Comparison of ENCODE assay signal across 12 mouse cellular contexts in genomic region chr3:59341647-59342427, GRCm38 (mm10). TPM values are rescaled to one million over a fixed set of nuclear protein-coding genes. Genes with fewer than 3 reads are reported as not detected.
DNase-seq lines count a peak whose midpoint lies in the region; ATAC-seq lines count a peak whose summit lies in the region.
"Had no signal": no experiment of that assay in that cellular context is flagged by ENCODE, and none has a peak within 500 bp of the region (broad histone marks: within the 10 kb centered on the region; RNA-seq: fewer than 3 reads in every experiment).

No protein-coding gene starts in this region.

- H3K27me3 ChIP-seq in lung, embryonic 15.5 days = no peaks in the 10 kb centered on the region
- no peaks in the 10 kb centered on the region for H3K27me3 ChIP-seq in embryonic facial prominence, embryonic 13.5 days
- no peaks in the 10 kb centered on the region for H3K27me3 ChIP-seq in intestine, embryonic 16.5 days (replicated peaks; ENCODE audit: control insufficient read depth, insufficient read depth, low read length)
- H3K27me3 ChIP-seq in stomach, embryonic 14.5 days (ENCODE audit: control insufficient read depth, insufficient read depth, low read length) = no peaks in the 10 kb centered on the region
- H3K27me3 ChIP-seq: liver, embryonic 12.5 days; midbrain, embryonic 13.5 days had no signal

- peak overlapping the region; percentile 37; the same call in 1 of the 2 replicates for H3K4me2 ChIP-seq in lung, embryonic 15.5 days
- H3K4me2 ChIP-seq in embryonic facial prominence, embryonic 13.5 days = peak overlapping the region; percentile 55
- H3K4me2 ChIP-seq in intestine, embryonic 16.5 days (ENCODE audit: low read depth, low read length) = peak overlapping the region; percentile 19; the same call in 1 of the 2 replicates
- H3K4me2 ChIP-seq in stomach, embryonic 14.5 days (replicated peaks; ENCODE audit: low read depth, low read length) = peak overlapping the region; percentile 8; the same call in 1 of the 2 replicates
- H3K4me2 ChIP-seq: liver, embryonic 12.5 days; midbrain, embryonic 13.5 days had no signal

- no peak for DNase-seq in lung, postnatal 4 days
- no peak for DNase-seq in frontal cortex, postnatal 25 days (ENCODE audit: low spot score in 2 of 2)
- DNase-seq in kidney, postnatal 10 days = no peak
- DNase-seq: cerebellum, adult 9-10 months; forebrain, postnatal 0 days; layer of hippocampus, postnatal 36 days had no signal

- peaks cover 5% of the 10 kb centered on the region; the same call in 1 of the 2 replicates for H3K4me1 ChIP-seq in lung, embryonic 15.5 days
- H3K4me1 ChIP-seq in embryonic facial prominence, embryonic 13.5 days = peaks cover 12% of the 10 kb centered on the region
- no peaks in the 10 kb centered on the region for H3K4me1 ChIP-seq in intestine, embryonic 16.5 days (ENCODE audit: control insufficient read depth, insufficient read depth, low read length)
- no peaks in the 10 kb centered on the region for H3K4me1 ChIP-seq in stomach, embryonic 14.5 days (ENCODE audit: control insufficient read depth, insufficient read depth, low read length)

- H3K36me3 ChIP-seq in lung, embryonic 15.5 days = 0 out of 2 replicates have a peak, but pooled peaks cover 3% of the 10 kb centered on the region
- peaks cover 20% of the 10 kb centered on the region for H3K36me3 ChIP-seq in embryonic facial prominence, embryonic 13.5 days
- H3K36me3 ChIP-seq in intestine, embryonic 16.5 days (ENCODE audit: control insufficient read depth, insufficient read depth, low read length) = no peaks in the 10 kb centered on the region
- peaks cover 2% of the 10 kb centered on the region; the same call in 1 of the 2 replicates for H3K36me3 ChIP-seq in stomach, embryonic 14.5 days (ENCODE audit: control insufficient read depth, insufficient read depth, low read length)
- H3K36me3 ChIP-seq: liver, embryonic 12.5 days; midbrain, embryonic 13.5 days had no signal

- H3K9me3 ChIP-seq in lung, embryonic 15.5 days = no peaks in the 10 kb centered on the region
- no peaks in the 10 kb centered on the region for H3K9me3 ChIP-seq in embryonic facial prominence, embryonic 13.5 days
- no peaks in the 10 kb centered on the region for H3K9me3 ChIP-seq in intestine, embryonic 16.5 days (ENCODE audit: control insufficient read depth, low read length)
- no peaks in the 10 kb centered on the region for H3K9me3 ChIP-seq in stomach, embryonic 14.5 days (ENCODE audit: control insufficient read depth, low read depth, low read length)
- H3K9me3 ChIP-seq: liver, embryonic 12.5 days; midbrain, embryonic 13.5 days had no signal

- ATAC-seq in lung, embryonic 15.5 days (ENCODE audit: borderline replicate concordance, extremely low read depth, low FRiP score, low TSS enrichment) = no peak
- no peak for ATAC-seq in embryonic facial prominence, embryonic 13.5 days (ENCODE audit: insufficient number of reproducible peaks, insufficient read depth, low FRiP score, low TSS enrichment, low read depth)
- no peak for ATAC-seq in intestine, embryonic 16.5 days
- ATAC-seq in stomach, embryonic 14.5 days (ENCODE audit: insufficient number of reproducible peaks, insufficient read depth, low FRiP score, low read depth) = no peak
- ATAC-seq: forebrain, postnatal 0 days; liver, embryonic 12.5 days; midbrain, embryonic 13.5 days had no signal

- WGBS in lung, embryonic 15.5 days = 62% methylated on average over 11 of the region's 11 CpGs
- 47% methylated on average over 11 of the region's 11 CpGs for whole genome bisulfite sequencing in embryonic facial prominence, embryonic 13.5 days
- 64% methylated on average over 11 of the region's 11 CpGs for WGBS in intestine, embryonic 16.5 days
- WGBS in stomach, embryonic 14.5 days = 75% methylated on average over 11 of the region's 11 CpGs

- no peak overlapping the region for H3K9ac ChIP-seq in lung, embryonic 15.5 days
- H3K9ac ChIP-seq in embryonic facial prominence, embryonic 13.5 days = peak overlapping the region; percentile 4; the same call in 1 of the 2 replicates
- H3K9ac ChIP-seq in intestine, embryonic 16.5 days (ENCODE audit: low read depth, low read length) = 0 out of 2 replicates have a peak overlapping the region, but pooled peaks have one; percentile 24
- no peak overlapping the region for H3K9ac ChIP-seq in stomach, embryonic 14.5 days (replicated peaks; ENCODE audit: low read depth, low read length)
- H3K9ac ChIP-seq: forebrain, postnatal 0 days; liver, embryonic 12.5 days; midbrain, embryonic 13.5 days had no signal

- no peak overlapping the region; the same call in 1 of the 2 replicates for H3K4me3 ChIP-seq in lung, embryonic 15.5 days
- peak overlapping the region; percentile 27 for H3K4me3 ChIP-seq in embryonic facial prominence, embryonic 13.5 days
- 0 out of 2 replicates have a peak overlapping the region, but pooled peaks have one; percentile 7 for H3K4me3 ChIP-seq in intestine, embryonic 16.5 days (ENCODE audit: low read length)
- no peak overlapping the region for H3K4me3 ChIP-seq in stomach, embryonic 14.5 days (ENCODE audit: low read depth, low read length)
- H3K4me3 ChIP-seq: liver, embryonic 12.5 days; midbrain, embryonic 13.5 days had no signal

- H3K27ac ChIP-seq in lung, embryonic 15.5 days = no peak overlapping the region
- no peak overlapping the region for H3K27ac ChIP-seq in embryonic facial prominence, embryonic 13.5 days
- no peak overlapping the region for H3K27ac ChIP-seq in intestine, embryonic 16.5 days (ENCODE audit: low read length)
- H3K27ac ChIP-seq in stomach, embryonic 14.5 days (ENCODE audit: low read length) = no peak overlapping the region
- H3K27ac ChIP-seq: liver, embryonic 12.5 days; midbrain, embryonic 13.5 days had no signal

RNA-seq across cellular contexts. Expression of gene Igsf10, which starts 2.4 kb away (rescaled TPM):
- 11.1 and 11.7 TPM in 2 replicates for polyA plus RNA-seq in lung, embryonic 15.5 days (2015; fragmentation: Nextera tagmentation; extraction: Ambion mirVana)
- polyA plus RNA-seq in embryonic facial prominence, embryonic 13.5 days (2015; fragmentation: Nextera tagmentation; extraction: Ambion mirVana) = 26.8 and 28.3 TPM in 2 replicates
- polyA plus RNA-seq in intestine, embryonic 16.5 days (2015; fragmentation: Nextera tagmentation; extraction: Ambion mirVana) = 4.9 and 5.3 TPM in 2 replicates
- 11.7 and 12.2 TPM in 2 replicates for polyA plus RNA-seq in stomach, embryonic 14.5 days (2014; fragmentation: Nextera tagmentation; extraction: Ambion mirVana)

Comparison
In these comparisons a context has a peak if more than half of its experiments do, and no peak if none do; other contexts are left out.
1. H3K4me3 ChIP-seq: peak in embryonic facial prominence, embryonic 13.5 days (single experiment) and intestine, embryonic 16.5 days (single experiment); none in lung, embryonic 15.5 days (single experiment) and stomach, embryonic 14.5 days (single experiment).
2. H3K9ac ChIP-seq: peak in embryonic facial prominence, embryonic 13.5 days (single experiment) and intestine, embryonic 16.5 days (single experiment); none in lung, embryonic 15.5 days (single experiment) and stomach, embryonic 14.5 days (single experiment).
3. Peak in every context shown above with its lines, with median percentiles within 50 percentile points of each other: H3K4me2 ChIP-seq.